Mouse (Mus musculus) G1E (cell line): ENCODE results near the gene Abcc5. TPM values are rescaled to one million over a fixed set of nuclear protein-coding genes. Genes with fewer than 3 reads are reported as not detected.
"Not testable (repeated sequence)": the region's sequence is repeated elsewhere in the genome, so short reads cannot be mapped to it uniquely, and the experiment has no call there.

ENCODE experiments used
- ATAC-seq: 2 replicates; pipeline ENCODE4 v1.8.0; 2016; ENCODE audit warnings: mild to moderate bottlenecking; ENCODE audit not compliant: insufficient number of reproducible peaks, poor library complexity, low FRiP score, severe bottlenecking; ENCODE audit errors: extremely low read depth
- DNase-seq: peaks from one replicate; pipeline ENCODE4 v3.0.0; 2012; ENCODE audit warnings: low spot score
- H3K27me3 ChIP-seq: 2 replicates; pipeline ENCODE4 v1.6.1; 2012; ENCODE audit warnings: mild to moderate bottlenecking, low read length, inconsistent platforms; ENCODE audit not compliant: insufficient read depth
- H3K36me3 ChIP-seq: replicated peaks from 2 replicates; pipeline ENCODE3; 2012; ENCODE audit warnings: mild to moderate bottlenecking, inconsistent platforms
- H3K4me1 ChIP-seq: 2 replicates; pipeline ENCODE4 v1.6.1; 2012; ENCODE audit warnings: low read depth, low read length, inconsistent platforms, mixed read lengths; ENCODE audit not compliant: insufficient read depth
- H3K4me3 ChIP-seq: 2 replicates; pipeline ENCODE4 v1.5.1; 2012; ENCODE audit warnings: low read depth, mild to moderate bottlenecking, inconsistent platforms, low read length, moderate library complexity, mixed read lengths
- H3K9me3 ChIP-seq: replicated peaks from 2 replicates; pipeline ENCODE4 v1.6.1; 2012; ENCODE audit warnings: inconsistent platforms
- CTCF ChIP-seq: IDR thresholded peaks from 2 replicates; pipeline ENCODE4 v1.5.1; 2012; ENCODE audit warnings: low read depth, low read length, inconsistent platforms, mixed read lengths
- GATA1 ChIP-seq: IDR thresholded peaks from 2 replicates; pipeline ENCODE4 v1.6.1; 2012; ENCODE audit warnings: borderline replicate concordance, low read length, inconsistent platforms, mixed read lengths
- GATA2 ChIP-seq: IDR thresholded peaks from 2 replicates; pipeline ENCODE4 v1.6.1; 2012; ENCODE audit warnings: low read depth, low read length, inconsistent platforms, borderline replicate concordance
- POLR2AphosphoS5 ChIP-seq: IDR thresholded peaks from 2 replicates; pipeline ENCODE4 v1.6.1; 2012; ENCODE audit warnings: low read depth, low read length, inconsistent platforms; ENCODE audit not compliant: insufficient replicate concordance
- TAL1 ChIP-seq: conservative IDR thresholded peaks from 2 replicates; pipeline ENCODE4 v1.6.1; 2012; ENCODE audit warnings: low read depth, low read length, inconsistent platforms, mixed read lengths
- polyA plus RNA-seq: library from polyadenylated mRNA; stranded (reverse); fragments of >175 nt; gene quantifications from 2 replicates; pipeline ENCODE4 v1.2.3, GENCODE M21; 2012
- total RNA-seq, 2 experiments: library from RNA; stranded (forward) in 1 of 2; stranded (reverse) in 1 of 2; fragments of 200-1000 nt in 1 of 2; fragments of >200 nt in 1 of 2; fragmentation: Nextera tagmentation in 1 of 2; gene quantifications; 2 replicates each; pipeline ENCODE4 v1.2.3; 2014 to 2017

The Abcc5 gene
- total and polyA plus RNA-seq, 3 experiments, result 3.6 to 76.4 (median 24.6) TPM

DNA sequence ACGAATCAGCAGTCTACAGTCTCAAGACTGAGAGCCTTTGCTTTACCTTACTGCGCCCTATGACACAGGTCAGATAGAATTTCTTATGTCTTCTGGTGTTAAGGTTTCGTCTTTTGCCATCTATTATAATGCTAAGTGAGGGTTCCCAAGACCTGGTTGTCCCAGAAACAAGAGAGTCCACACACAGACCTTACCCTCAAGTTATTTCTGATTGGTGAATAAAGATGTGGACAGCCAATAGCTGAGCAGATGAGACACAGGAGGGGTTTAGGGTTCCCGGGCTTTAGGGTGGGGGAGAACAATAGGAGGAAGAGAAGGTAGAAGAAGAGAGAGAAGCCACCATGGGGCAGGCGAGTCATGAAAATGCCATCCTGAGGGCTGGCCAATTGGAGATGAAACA lies 50.9 kb downstream of the Abcc5 start:
- TF ChIP-seq GATA2, result no peak
- peaks cover 6% of the 10 kb centered on the region for H3K4me1 ChIP-seq
- DNase-seq (no peak), ATAC-seq (no peak)
- H3K27me3 ChIP-seq, result no peaks in the 10 kb centered on the region
- no peaks in the 10 kb centered on the region for H3K9me3 ChIP-seq
- no peak overlapping the region for H3K4me3 ChIP-seq
- H3K36me3 ChIP-seq, result peaks cover 55% of the 10 kb centered on the region

DNA sequence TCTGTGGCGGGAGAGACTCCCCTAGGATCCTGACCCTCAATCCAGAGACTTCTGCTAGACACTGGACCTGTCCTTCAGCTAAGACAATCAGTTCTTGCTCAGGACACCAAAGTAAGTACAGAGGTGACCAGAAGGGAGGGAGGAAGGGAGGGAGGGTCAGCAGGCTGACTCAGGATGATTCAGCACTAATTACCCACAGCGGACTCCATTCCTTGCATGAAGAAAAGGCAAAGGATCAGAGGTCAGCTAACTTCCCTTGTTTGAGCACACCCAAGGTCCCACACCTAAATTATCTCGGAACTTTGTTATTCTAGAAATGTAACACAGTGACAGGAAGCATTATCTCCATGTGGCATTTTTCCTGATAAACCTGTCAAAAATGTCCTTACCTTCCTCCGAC lies 54.5 kb downstream of the Abcc5 start:
- ATAC-seq, result no peak; the same call in 1 of the 2 replicates
- Histone ChIP-seq H3K4me3 (no peak overlapping the region), H3K36me3 (peaks cover 59% of the 10 kb centered on the region), H3K9me3 (no peaks in the 10 kb centered on the region), H3K4me1 (peaks cover 6% of the 10 kb centered on the region), H3K27me3 (no peaks in the 10 kb centered on the region)
- no peak for DNase-seq
- TF ChIP-seq GATA2 (no peak), CTCF (no peak), TAL1 (no peak), POLR2AphosphoS5 (no peak), GATA1 (no peak)

DNA sequence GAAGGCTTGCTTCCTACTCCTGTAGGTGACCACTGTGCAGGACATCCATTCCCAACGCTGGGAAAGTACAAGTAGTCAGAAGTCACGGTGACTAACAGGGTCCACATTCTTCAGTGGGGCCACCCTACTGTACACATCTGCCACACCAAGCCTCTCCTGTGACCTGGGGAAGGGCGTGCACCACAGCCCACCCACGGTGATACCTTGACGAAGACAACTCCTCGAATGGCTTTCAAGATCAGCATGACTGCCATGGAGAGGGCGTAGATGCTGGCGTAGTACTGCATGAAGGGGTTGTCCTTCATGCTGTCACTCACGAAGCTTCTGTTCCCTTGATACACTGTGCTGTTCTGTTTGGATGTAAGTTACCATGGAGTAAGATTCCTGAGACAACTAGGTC lies 58.0 kb downstream of the Abcc5 start:
- TF ChIP-seq POLR2AphosphoS5, result no peak
- TF ChIP-seq GATA2, result no peak
- TF ChIP-seq CTCF, result no peak
- TF ChIP-seq GATA1, result no peak
- TF ChIP-seq TAL1, result no peak
- Histone ChIP-seq H3K9me3 (no peaks in the 10 kb centered on the region), H3K4me3 (no peak overlapping the region), H3K27me3 (no peaks in the 10 kb centered on the region), H3K4me1 (peaks cover 6% of the 10 kb centered on the region), H3K36me3 (peaks cover 60% of the 10 kb centered on the region)
- no peak for DNase-seq
- no peak for ATAC-seq

DNA sequence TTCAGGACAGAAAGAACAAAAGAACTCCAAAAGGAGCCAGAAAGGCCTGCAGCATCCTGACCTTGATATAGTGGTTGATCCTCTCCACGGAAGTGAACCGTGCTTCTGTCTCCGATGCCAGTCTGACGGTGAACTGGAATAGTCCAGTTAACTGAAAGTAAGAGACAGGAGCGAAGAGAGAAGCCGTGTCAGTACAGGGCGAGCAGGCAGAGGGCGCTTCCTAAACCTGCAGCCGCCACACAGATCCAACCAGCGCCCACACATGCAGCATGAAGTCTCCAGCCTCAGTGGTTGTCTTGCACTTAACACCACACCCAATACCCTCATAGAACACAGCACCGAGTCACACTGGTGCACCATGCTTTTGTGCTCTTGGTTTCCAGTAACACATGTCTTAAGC lies 64.1 kb downstream of the Abcc5 start:
- TF ChIP-seq GATA2, result no peak
- TF ChIP-seq POLR2AphosphoS5, result no peak
- TF ChIP-seq TAL1, result no peak
- no peak for TF ChIP-seq GATA1
- TF ChIP-seq CTCF, result no peak
- no peaks in the 10 kb centered on the region for H3K27me3 ChIP-seq
- no peaks in the 10 kb centered on the region for H3K9me3 ChIP-seq
- peaks cover 64% of the 10 kb centered on the region for H3K36me3 ChIP-seq
- H3K4me1 ChIP-seq, result no peaks in the 10 kb centered on the region
- ATAC-seq, result no peak
- DNase-seq, result no peak
- H3K4me3 ChIP-seq, result no peak overlapping the region

DNA sequence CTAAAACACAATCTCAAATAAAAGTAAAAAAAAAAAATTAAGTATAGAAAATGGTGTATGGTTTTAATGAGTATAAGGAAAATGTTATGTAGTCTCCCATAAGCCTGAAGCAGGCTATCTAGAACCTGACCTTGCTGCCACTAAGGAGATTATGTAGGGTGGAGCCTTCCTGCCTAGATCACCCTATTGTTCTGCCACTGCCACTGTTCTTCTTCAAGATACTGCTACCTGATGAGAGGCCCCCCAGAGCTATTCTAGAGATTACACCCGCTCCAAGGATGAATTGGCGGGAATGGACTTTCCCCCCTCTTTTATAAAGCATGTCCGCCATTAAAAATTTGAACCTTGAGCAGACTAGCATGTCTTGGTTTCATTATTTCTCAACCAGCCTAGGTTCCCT lies 64.7 kb downstream of the Abcc5 start:
- ATAC-seq, H3K4me3 ChIP-seq, H3K9me3 ChIP-seq, H3K4me1 ChIP-seq, H3K27me3 ChIP-seq, DNase-seq: not testable (repeated sequence)
- peaks cover 62% of the 10 kb centered on the region for H3K36me3 ChIP-seq

DNA sequence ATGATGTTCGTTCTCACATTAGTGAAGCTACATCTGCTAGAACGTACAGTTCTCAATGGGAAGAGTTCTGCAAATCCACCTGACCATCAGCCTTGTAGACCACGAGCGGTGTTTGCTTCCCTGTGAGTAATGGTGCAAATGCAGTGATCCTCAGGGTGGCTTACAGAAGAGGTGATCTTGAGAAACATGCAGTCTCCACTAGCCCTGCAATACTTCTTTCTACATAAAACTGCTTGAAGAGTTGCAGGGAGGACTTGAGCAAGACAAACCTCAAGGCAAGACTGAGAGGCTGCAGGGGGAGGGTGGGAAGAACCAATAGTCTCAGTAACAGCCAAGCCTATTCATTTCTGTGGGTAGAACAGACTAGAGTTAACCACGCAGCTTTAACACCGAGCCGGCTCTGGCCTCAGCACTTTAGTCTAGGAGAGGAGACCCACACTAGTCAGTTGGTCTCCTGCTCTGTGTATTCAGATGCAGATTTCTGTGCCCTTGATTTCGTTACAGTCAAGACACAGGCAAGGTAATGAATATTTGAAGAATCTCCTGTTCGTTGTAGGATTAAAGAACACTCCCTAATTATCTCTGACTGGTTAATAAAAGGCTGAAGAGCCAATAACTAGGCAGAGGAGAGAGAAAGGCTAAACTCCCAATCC lies 66.4 kb downstream of the Abcc5 start:
- Histone ChIP-seq H3K4me1 (no peaks in the 10 kb centered on the region), H3K36me3 (peaks cover 56% of the 10 kb centered on the region), H3K4me3 (no peak overlapping the region), H3K9me3 (no peaks in the 10 kb centered on the region), H3K27me3 (no peaks in the 10 kb centered on the region)
- TF ChIP-seq GATA2 (no peak), GATA1 (no peak), POLR2AphosphoS5 (no peak), TAL1 (no peak), CTCF (no peak)
- ATAC-seq, result no peak
- no peak for DNase-seq

DNA sequence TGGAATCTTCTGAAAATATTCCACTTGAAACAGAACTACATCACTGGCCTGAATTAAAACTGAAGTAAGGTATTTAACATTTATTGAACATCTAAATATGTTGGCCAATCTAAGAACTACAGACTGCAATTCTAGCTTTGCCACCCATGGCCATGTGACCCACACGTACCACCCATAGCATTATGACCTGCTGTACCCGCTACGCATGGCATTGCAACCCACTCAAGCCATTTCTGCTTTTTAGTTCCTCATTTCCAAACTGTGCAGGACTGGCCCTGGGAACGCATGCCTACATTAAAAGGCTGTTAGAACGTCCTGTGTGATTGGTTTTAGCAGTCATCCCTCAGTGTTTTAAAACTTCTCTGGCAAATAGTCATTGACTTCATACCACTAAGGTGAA lies 68.4 kb downstream of the Abcc5 start:
- Histone ChIP-seq H3K9me3 (no peaks in the 10 kb centered on the region), H3K4me1 (no peaks in the 10 kb centered on the region), H3K27me3 (no peaks in the 10 kb centered on the region), H3K4me3 (no peak overlapping the region), H3K36me3 (peaks cover 45% of the 10 kb centered on the region)
- ATAC-seq (no peak), DNase-seq (no peak)
- TF ChIP-seq POLR2AphosphoS5 (no peak), GATA1 (no peak), GATA2 (no peak), CTCF (no peak), TAL1 (no peak)
